Mouse (Mus musculus) intestine, embryonic 15.5 days (tissue): ENCODE data around the gene Gm21973. TPM values are rescaled to one million over a fixed set of nuclear protein-coding genes. Genes with fewer than 3 reads are reported as not detected.
A peak's percentile ranks its signal among the peaks of the same experiment; 100 is the strongest.

Source experiments
- ATAC-seq: fragments of 200-750 bp; cut with Nextera tagmentation; 2 replicates; pipeline ENCODE4 v1.8.0; 2017; ENCODE audit warnings: moderate TSS enrichment, moderate library complexity
- H3K27ac ChIP-seq: fragments of 300-500 bp; sonication (generic); 2 replicates; pipeline ENCODE4 v1.5.1; 2015; ENCODE audit warnings: mild to moderate bottlenecking, inconsistent platforms
- H3K27me3 ChIP-seq: fragments of 300-500 bp; sonication (generic); replicated peaks from 2 replicates; pipeline ENCODE4 v1.6.1; 2015; ENCODE audit warnings: inconsistent platforms
- H3K36me3 ChIP-seq: fragments of 300-500 bp; sonication (generic); 2 replicates; pipeline ENCODE4 v1.6.1; 2015; ENCODE audit warnings: inconsistent platforms
- H3K4me1 ChIP-seq: fragments of 300-500 bp; sonication (generic); replicated peaks from 2 replicates; pipeline ENCODE4 v1.6.1; 2015; ENCODE audit warnings: inconsistent platforms
- H3K4me2 ChIP-seq: fragments of 300-500 bp; sonication (generic); replicated peaks from 2 replicates; pipeline ENCODE4 v1.6.1; 2015; ENCODE audit warnings: mild to moderate bottlenecking, inconsistent platforms
- H3K4me3 ChIP-seq: fragments of 300-500 bp; sonication (generic); replicated peaks from 2 replicates; pipeline ENCODE4 v1.5.1; 2015; ENCODE audit warnings: inconsistent platforms
- H3K9ac ChIP-seq: fragments of 300-500 bp; sonication (generic); 2 replicates; pipeline ENCODE4 v1.6.1; 2015; ENCODE audit warnings: inconsistent platforms
- H3K9me3 ChIP-seq: fragments of 300-500 bp; sonication (generic); 2 replicates; pipeline ENCODE4 v1.6.1; 2016; ENCODE audit warnings: inconsistent platforms
- WGBS: fragments of 180-500 bp; shearing (Covaris S2); methylation state at CpG from one replicate; pipeline ENCODE4 v1.1.7; 2015; 5-methylcytosine and 5-hydroxymethylcytosine counted together
- polyA plus RNA-seq: library from polyadenylated mRNA; unstranded; fragments of >200 nt; fragmentation: Nextera tagmentation; extraction: Ambion mirVana; gene quantifications from 2 replicates; pipeline ENCODE4 v1.2.1, GENCODE M21; 2015

The Gm21973 gene
- polyA plus RNA-seq, 1 experiment from 2014 or later = not detected

- Histone ChIP-seq H3K4me2 (no peak overlapping the region), H3K27me3 (no peaks in the 10 kb centered on the region), H3K36me3 (no peaks in the 10 kb centered on the region), H3K9ac (no peak overlapping the region), H3K4me1 (no peaks in the 10 kb centered on the region), H3K4me3 (no peak overlapping the region), H3K27ac (no peak overlapping the region), H3K9me3 (no peaks in the 10 kb centered on the region)
- ATAC-seq = no peak
- WGBS = 88% methylated on average over 3 of the region's 3 CpGs
Measured at GRCm38 (mm10) chr15:10338606-10339005, 13.4 kb downstream of the Gm21973 start.

GRCm38 (mm10) chr15:10347044-10347443, 21.9 kb downstream of the Gm21973 start:
- 91% methylated on average over 6 of the region's 6 CpGs for WGBS
- ATAC-seq = no peak

GRCm38 (mm10) chr15:10358039-10358948, 33.1 kb downstream of the Gm21973 start, which contains the start of gene Agxt2:
Agxt2 (plus strand) TSS chr15:10358532.
- peak; percentile 95 for ATAC-seq
- Histone ChIP-seq H3K9ac (no peak within 1 kb of the TSS), H3K4me2 (no peak within 1 kb of the TSS), H3K27me3 (no peaks in the 10 kb centered on the region), H3K4me1 (no peaks in the 10 kb centered on the region), H3K9me3 (no peaks in the 10 kb centered on the region), H3K27ac (no peak within 1 kb of the TSS), H3K4me3 (no peak within 1 kb of the TSS), H3K36me3 (no peaks in the 10 kb centered on the region)
- WGBS = 60% methylated on average over 9 of the region's 9 CpGs

More at GRCm38 (mm10) chr15:10347044-10347443, 21.9 kb downstream of the Gm21973 start:
- Histone ChIP-seq H3K4me1 (no peaks in the 10 kb centered on the region), H3K9ac (no peak overlapping the region), H3K36me3 (no peaks in the 10 kb centered on the region), H3K27ac (no peak overlapping the region), H3K4me2 (no peak overlapping the region), H3K9me3 (no peaks in the 10 kb centered on the region), H3K27me3 (no peaks in the 10 kb centered on the region), H3K4me3 (no peak overlapping the region)

GRCm38 (mm10) chr15:10366331-10366730, 41.2 kb downstream of the Gm21973 start:
- Histone ChIP-seq H3K4me2 (no peak overlapping the region), H3K4me1 (no peaks in the 10 kb centered on the region), H3K9me3 (no peaks in the 10 kb centered on the region), H3K4me3 (no peak overlapping the region), H3K27ac (no peak overlapping the region), H3K36me3 (no peaks in the 10 kb centered on the region), H3K9ac (no peak overlapping the region), H3K27me3 (no peaks in the 10 kb centered on the region)
- 94% methylated on average over 2 of the region's 2 CpGs for WGBS
- ATAC-seq = no peak

GRCm38 (mm10) chr15:10375404-10375803, 50.2 kb downstream of the Gm21973 start:
- ATAC-seq = no peak
- no peak overlapping the region for H3K4me3 ChIP-seq
- no peak overlapping the region for H3K4me2 ChIP-seq
- no peak overlapping the region for H3K27ac ChIP-seq
- no peaks in the 10 kb centered on the region for H3K4me1 ChIP-seq
- H3K9ac ChIP-seq = no peak overlapping the region
- H3K36me3 ChIP-seq = no peaks in the 10 kb centered on the region
- no peaks in the 10 kb centered on the region for H3K9me3 ChIP-seq
- H3K27me3 ChIP-seq = no peaks in the 10 kb centered on the region
- WGBS = 45% methylated on average over 3 of the region's 3 CpGs

GRCm38 (mm10) chr15:10378338-10378959, 53.3 kb downstream of the Gm21973 start:
- H3K4me3 ChIP-seq = no peak overlapping the region
- no peak overlapping the region for H3K27ac ChIP-seq
- no peaks in the 10 kb centered on the region for H3K4me1 ChIP-seq
- no peaks in the 10 kb centered on the region for H3K27me3 ChIP-seq
- H3K36me3 ChIP-seq = no peaks in the 10 kb centered on the region
- H3K4me2 ChIP-seq = no peak overlapping the region
- H3K9ac ChIP-seq = no peak overlapping the region
- ATAC-seq = no peak
- 87% methylated on average over 4 of the region's 4 CpGs for WGBS
- no peaks in the 10 kb centered on the region for H3K9me3 ChIP-seq

GRCm38 (mm10) chr15:10379757-10380458, 54.7 kb downstream of the Gm21973 start:
- no peak overlapping the region for H3K9ac ChIP-seq
- no peak overlapping the region for H3K27ac ChIP-seq
- no peaks in the 10 kb centered on the region for H3K4me1 ChIP-seq
- no peak overlapping the region for H3K4me2 ChIP-seq
- WGBS = 88% methylated on average over 3 of the region's 3 CpGs
- no peak overlapping the region for H3K4me3 ChIP-seq
- no peak for ATAC-seq
- no peaks in the 10 kb centered on the region for H3K27me3 ChIP-seq
- H3K9me3 ChIP-seq = no peaks in the 10 kb centered on the region
- no peaks in the 10 kb centered on the region for H3K36me3 ChIP-seq

GRCm38 (mm10) chr15:10387263-10387662, 62.1 kb downstream of the Gm21973 start:
- Histone ChIP-seq H3K4me3 (no peak overlapping the region), H3K36me3 (no peaks in the 10 kb centered on the region), H3K4me1 (no peaks in the 10 kb centered on the region), H3K27me3 (no peaks in the 10 kb centered on the region), H3K4me2 (no peak overlapping the region), H3K27ac (no peak overlapping the region), H3K9me3 (no peaks in the 10 kb centered on the region), H3K9ac (no peak overlapping the region)
- 71% methylated on average over 2 of the region's 2 CpGs for WGBS
- ATAC-seq = no peak

- ATAC-seq = peak; percentile 41; the same call in 1 of the 2 replicates
- H3K27me3 ChIP-seq = no peaks in the 10 kb centered on the region
- H3K9me3 ChIP-seq = no peaks in the 10 kb centered on the region
- 67% methylated on average over 2 of the region's 2 CpGs for WGBS
- no peak overlapping the region for H3K9ac ChIP-seq
- no peak overlapping the region for H3K4me2 ChIP-seq
- no peaks in the 10 kb centered on the region for H3K36me3 ChIP-seq
- H3K4me3 ChIP-seq = no peak overlapping the region
- H3K4me1 ChIP-seq = no peaks in the 10 kb centered on the region
- no peak overlapping the region for H3K27ac ChIP-seq
Measured at GRCm38 (mm10) chr15:10399795-10400194, 74.6 kb downstream of the Gm21973 start.

GRCm38 (mm10) chr15:10400415-10400814, 75.2 kb downstream of the Gm21973 start:
- no peak overlapping the region for H3K4me2 ChIP-seq
- H3K4me1 ChIP-seq = no peaks in the 10 kb centered on the region
- no peak overlapping the region for H3K9ac ChIP-seq
- H3K4me3 ChIP-seq = no peak overlapping the region
- H3K27ac ChIP-seq = no peak overlapping the region
- no peak for ATAC-seq
- WGBS = 66% methylated on average over 3 of the region's 3 CpGs
- H3K27me3 ChIP-seq = no peaks in the 10 kb centered on the region
- H3K9me3 ChIP-seq = no peaks in the 10 kb centered on the region
- no peaks in the 10 kb centered on the region for H3K36me3 ChIP-seq

- H3K9me3 ChIP-seq = no peaks in the 10 kb centered on the region
- H3K4me3 ChIP-seq = no peak overlapping the region
- no peaks in the 10 kb centered on the region for H3K27me3 ChIP-seq
- no peak overlapping the region for H3K9ac ChIP-seq
- ATAC-seq = no peak
- no peak overlapping the region for H3K27ac ChIP-seq
- H3K36me3 ChIP-seq = no peaks in the 10 kb centered on the region
- WGBS = 81% methylated on average over 3 of the region's 3 CpGs
- H3K4me2 ChIP-seq = no peak overlapping the region
- H3K4me1 ChIP-seq = no peaks in the 10 kb centered on the region
Measured at GRCm38 (mm10) chr15:10409842-10410241, 84.7 kb downstream of the Gm21973 start.

- no peak overlapping the region for H3K4me3 ChIP-seq
- H3K4me1 ChIP-seq = no peaks in the 10 kb centered on the region
- H3K27me3 ChIP-seq = no peaks in the 10 kb centered on the region
- no peaks in the 10 kb centered on the region for H3K9me3 ChIP-seq
- no peak overlapping the region for H3K27ac ChIP-seq
- no peak for ATAC-seq
- no peaks in the 10 kb centered on the region for H3K36me3 ChIP-seq
- WGBS = 91% methylated on average over 2 of the region's 2 CpGs
- H3K9ac ChIP-seq = no peak overlapping the region
- no peak overlapping the region for H3K4me2 ChIP-seq
Measured at GRCm38 (mm10) chr15:10410881-10411280, 85.7 kb downstream of the Gm21973 start.
